Mouse (Mus musculus) cerebellum, adult (tissue): ENCODE results near the gene Gm20388.

Experiments used
- ATAC-seq: cut with Nextera tagmentation; 2 replicates; pipeline ENCODE4 v1.9.2; 2017; ENCODE audit warnings: mild to moderate bottlenecking, moderate library complexity, mixed read lengths; ENCODE audit not compliant: insufficient number of reproducible peaks, low FRiP score, low TSS enrichment

Gm20388 gene

DNA sequence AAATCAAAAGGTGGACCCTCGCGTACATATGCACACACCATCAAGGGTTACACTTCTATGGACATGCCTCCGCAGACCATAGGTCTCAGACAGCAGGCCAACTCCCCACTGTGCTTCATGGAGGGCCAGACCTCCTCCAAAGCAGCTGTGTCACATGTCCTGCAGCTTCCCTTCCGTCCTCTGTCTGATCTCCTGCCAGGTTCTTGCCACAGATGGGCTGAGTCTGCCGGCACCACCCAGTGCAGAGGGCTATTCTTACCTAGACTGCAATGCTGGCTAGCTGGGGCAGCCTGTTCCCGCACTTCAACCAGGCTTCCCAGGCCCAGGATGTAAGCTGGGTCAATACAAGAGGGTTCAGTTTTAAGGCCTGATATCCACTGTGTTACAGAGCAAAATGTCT lies 4464.5 kb downstream of the Gm20388 start:
- ATAC-seq = no peak

DNA sequence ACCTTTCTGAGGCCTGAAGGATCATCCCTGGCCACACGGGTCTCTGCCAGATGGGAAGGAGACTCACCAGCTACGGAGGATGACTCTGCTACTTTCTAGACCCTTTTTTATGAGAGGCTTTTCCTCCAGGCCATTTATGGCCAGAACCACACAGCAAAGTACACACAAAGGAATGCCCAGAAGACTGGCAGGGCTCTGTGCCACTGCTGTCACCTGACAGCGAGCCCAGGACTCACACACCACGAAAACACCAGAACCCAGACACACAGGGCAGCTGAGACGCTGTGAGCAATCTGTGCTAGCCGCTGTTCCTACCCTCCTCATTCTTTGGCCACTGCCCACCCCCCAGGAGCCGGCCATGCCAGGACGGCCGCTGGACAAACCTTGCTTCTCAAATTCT lies 4465.1 kb downstream of the Gm20388 start:
- ATAC-seq = 0 out of 2 replicates have a peak, but pooled peaks have one; percentile 27

DNA sequence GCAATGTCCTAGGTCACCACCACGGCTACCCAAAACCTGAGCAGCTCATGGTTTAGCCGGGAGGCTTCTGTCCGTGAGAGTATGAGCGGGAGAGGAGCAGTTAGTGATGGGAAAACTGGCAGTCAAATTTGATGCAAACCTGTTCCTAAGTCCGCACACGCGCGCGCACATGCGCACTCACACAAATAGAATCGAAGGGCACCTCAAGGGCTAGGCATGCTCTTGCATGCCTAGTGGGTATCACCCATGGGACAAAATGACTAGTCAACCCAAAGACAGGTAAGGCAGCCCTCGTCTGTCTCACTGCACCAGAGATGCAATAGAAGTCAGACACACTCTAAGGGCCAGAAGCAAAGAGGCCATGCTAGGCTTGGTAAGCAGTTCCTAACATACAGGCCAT lies 4465.8 kb downstream of the Gm20388 start:
- ATAC-seq = no peak

DNA sequence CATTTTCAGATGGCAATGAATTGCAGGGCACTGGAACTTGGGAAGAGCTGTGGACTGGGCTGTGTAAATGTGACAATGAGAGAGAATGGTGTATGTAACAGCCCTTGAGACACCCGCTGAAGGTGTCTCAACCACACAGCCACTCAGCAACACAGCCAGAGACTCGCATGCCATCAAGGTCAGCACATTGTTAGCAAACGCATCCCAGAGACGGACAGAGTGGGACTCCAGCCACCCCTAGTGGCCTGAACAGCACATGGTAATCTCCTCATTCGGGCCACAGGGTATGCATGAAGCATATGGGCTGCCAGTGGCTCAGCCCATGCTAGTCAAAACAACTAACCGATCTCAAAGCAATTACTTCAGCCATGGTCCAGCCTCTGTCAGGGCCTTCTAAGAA lies 4468.6 kb downstream of the Gm20388 start:
- ATAC-seq = no peak

DNA sequence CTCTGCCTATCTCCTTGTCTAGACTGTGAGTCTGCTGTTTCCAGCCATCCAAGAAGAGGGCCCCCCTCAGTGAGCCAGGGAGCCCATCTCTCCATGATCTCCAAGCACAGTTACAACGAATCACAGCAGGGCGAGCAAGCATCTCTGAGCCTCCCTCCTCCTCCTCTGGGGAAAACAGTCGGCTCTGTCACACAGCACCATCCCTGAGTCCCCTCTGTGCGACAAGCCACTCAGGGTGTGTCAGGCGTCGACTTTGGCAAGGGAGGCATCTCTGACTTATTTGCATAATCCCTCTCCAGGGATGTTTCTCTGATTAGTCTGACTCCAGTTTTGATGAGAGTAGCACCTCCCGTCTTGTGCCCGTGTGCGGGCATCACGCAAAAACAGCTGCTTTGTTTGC lies 4471.6 kb downstream of the Gm20388 start:
- no peak for ATAC-seq

DNA sequence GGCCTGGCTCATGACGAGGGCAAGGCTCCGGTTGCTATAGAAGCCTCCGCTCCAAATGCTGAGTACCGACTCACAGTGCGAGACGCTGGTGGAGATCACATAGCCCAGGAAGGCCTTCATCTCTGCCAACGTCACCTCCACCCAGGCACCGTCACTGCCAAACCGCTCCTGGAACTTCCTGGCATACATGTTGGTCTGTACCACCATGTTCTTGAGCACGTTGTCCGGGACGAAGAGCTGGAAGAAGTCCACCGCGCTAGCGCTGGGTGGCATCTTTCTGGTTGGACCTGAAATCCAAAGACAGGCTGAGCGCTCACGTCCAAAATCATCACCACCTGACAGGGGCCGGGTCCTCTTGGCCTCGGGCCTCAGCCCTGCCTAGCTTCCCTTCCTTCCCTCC lies 4473.7 kb downstream of the Gm20388 start:
- ATAC-seq = no peak

DNA sequence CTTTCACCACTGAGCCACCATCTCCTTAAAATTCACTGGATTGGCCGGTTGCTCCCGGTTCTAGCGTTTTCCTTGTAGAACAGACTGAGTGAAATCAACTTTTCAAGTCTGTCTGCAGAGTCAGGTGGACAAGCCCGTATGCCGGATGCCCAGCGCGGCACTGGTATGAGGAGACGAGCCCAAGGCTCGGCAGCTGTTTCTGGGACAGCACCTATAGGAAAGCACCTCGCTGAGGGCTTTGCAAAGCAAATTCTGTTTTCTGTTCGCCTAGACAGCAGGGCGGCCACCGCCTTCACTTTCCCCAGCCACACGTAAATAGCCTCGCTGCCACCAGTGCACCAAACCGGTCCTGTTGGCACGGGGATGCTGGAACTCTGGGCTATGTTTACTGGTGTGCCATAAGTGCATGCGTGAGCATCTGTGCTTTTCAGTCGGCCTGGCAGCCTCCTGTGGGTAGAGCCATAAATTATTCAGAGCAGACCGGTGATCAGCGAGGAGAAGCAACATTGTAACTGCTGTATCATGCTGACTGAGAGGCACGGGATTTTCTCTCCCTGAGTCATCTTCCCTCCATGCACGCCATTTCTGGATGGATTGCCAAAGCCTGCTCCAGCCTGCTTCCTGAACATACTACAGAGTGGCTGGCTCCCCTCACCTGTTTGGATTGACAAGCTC lies 4475.7 kb downstream of the Gm20388 start:
- ATAC-seq = peak; percentile 47; the same call in 1 of the 2 replicates

DNA sequence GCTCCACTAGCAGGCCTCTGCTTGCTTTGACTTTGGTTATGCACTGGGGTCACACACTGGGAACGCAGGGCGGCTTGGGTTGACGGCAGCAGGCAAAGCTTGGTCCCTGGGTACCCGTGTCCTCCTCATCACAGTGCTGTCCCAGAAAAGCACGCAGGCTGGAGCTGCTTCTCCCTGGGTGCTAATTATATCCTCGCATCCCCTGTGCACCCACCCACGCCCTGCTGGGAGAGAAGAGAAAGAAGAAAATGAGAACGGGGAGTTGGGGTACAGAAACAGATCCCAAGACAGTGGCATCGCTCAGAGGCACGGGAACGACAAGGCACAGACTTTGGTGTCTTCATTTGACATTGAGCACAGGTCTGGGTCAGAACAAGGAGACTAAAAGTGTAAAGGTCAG lies 4478.9 kb downstream of the Gm20388 start:
- ATAC-seq = no peak

DNA sequence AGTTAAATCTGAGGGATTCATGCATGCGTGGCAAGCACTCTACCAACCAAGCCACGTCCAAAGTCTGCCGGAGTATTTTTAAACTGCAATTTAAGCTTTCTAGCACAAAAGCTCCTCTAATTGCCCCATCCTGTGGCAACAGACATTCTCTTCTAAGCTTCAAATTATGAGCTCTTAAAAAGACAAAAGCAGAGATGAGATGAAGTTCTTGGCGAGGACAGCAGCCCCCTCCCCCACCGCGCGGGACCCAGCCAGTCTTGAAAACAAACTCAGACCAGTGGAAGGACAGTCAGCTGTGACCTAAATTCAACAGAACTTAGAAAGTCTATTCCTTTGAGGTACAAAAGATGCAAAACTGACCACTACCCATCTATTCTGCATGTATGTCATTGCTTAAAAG lies 4480.6 kb downstream of the Gm20388 start:
- no peak for ATAC-seq

DNA sequence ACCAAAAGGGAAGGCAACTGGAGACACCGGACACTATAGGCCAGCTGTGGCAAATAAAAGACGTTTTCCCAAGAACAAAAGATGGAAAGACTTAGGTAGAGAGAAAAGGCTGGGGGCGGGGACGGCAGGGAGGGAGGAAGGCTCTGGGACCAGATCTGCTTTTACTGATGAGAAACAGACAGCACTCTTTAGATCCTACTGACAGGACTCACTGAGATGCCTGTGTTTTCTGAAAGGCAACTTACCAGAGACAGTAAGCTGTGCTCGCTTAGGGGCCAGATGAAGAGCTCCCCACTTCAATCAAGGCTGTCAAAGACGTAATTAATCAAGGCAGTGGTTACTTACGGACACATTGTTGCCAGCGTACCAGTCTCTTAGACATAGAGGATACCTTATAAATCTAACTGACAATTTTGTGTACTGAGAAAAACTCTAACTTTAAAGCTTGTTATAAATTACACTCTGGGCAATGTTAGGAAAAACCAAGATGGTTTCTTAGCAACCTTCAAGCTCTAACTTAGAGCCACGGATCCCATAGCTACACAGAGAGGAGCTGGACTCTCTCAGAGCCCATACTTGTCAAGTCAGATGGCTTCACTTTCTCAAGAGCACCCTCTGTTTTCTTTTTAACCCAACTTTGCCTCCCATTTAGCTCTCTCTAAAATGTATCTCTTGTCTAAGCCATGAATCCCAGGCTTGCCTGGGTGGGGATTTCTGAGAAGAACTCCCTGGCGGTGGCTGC lies 4481.8 kb downstream of the Gm20388 start:
- ATAC-seq = no peak

DNA sequence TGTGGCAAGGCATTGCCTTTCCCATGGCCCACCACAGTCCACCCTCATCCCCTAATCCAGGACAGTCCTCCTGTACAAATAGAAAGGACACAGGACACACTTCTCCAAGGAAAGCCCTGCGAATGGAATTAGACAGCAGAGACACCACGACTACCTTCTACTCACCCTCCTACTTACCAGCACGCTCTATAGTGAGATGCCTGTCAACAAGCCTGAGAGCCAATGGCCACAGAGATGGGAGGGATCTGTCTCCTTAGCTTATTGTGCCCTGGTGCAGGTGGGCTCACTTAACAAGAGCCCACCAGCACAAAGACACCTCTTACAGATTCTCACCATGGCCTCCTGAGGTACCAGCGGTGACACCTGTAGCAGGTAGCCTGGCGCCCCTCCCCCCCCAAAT lies 4482.4 kb downstream of the Gm20388 start:
- no peak for ATAC-seq

DNA sequence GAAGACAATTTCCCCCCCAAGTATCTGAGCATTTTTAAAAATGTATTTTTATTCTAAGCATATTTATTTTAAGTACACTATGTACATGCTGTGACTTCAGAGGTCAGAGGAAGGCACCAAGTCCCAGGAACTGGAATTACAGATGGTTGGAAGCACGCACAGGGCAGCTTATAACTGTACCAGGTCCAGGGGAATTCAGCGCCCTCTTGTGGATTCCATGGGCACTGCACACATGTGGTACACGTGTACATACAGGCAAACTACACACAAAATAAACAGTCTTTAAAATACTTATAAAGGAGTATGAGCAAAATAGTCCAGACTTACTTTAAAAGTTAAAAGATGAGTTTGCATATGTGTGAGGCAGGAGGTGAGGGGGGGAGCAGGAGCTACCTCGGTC lies 4483.3 kb downstream of the Gm20388 start:
- ATAC-seq = no peak

DNA sequence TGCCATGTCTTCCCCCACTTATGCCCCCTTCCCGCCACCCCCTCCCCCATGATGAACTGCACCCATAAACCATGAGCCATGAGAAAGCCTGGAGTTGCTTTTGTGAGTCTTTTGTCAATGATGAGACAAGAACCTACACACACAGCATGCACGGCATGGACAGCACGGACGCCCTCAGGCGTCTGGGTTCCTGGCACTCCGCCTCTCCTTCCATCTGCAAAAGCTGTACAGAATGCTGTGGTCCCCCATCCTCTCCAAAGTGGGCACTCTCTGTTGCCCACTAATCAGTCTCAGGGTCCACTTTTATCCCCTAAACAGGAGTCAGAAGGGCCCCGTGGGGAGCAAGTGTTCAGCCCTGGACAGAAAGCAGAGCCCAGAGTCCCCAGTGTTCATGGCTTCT lies 4484.3 kb downstream of the Gm20388 start:
- ATAC-seq = no peak
